Mouse (Mus musculus) myocyte (in vitro differentiated cells): ENCODE results near the gene Ak8. TPM values are rescaled to one million over a fixed set of nuclear protein-coding genes. Genes with fewer than 3 reads are reported as not detected.

Source experiments
- H3K27me3 ChIP-seq: one replicate; pipeline ENCODE4 v1.6.1; 2011; ENCODE audit not compliant: control insufficient read depth, insufficient read depth, insufficient read length
- H3K36me3 ChIP-seq: one replicate; pipeline ENCODE4 v1.6.1; 2011; ENCODE audit not compliant: control insufficient read depth, insufficient read depth
- H3K4me2 ChIP-seq: one replicate; pipeline ENCODE4 v1.6.1; 2011; ENCODE audit warnings: low read depth, control low read depth
- H3K4me3 ChIP-seq: one replicate; pipeline ENCODE4 v1.5.1; 2011; ENCODE audit warnings: mild to moderate bottlenecking, control low read depth, moderate library complexity
- H3K79me2 ChIP-seq: one replicate; pipeline ENCODE4 v1.6.1; 2011; ENCODE audit not compliant: control insufficient read depth, insufficient read depth
- H3ac ChIP-seq: one replicate; pipeline ENCODE4 v1.6.1; 2011; ENCODE audit not compliant: control insufficient read depth, insufficient read length
- CEBPB ChIP-seq: IDR thresholded peaks from 2 replicates; pipeline ENCODE4 v1.6.1; 2011; ENCODE audit warnings: mild to moderate bottlenecking, moderate library complexity; ENCODE audit not compliant: poor library complexity, insufficient read depth, severe bottlenecking
- E2F4 ChIP-seq: IDR thresholded peaks from one replicate; pipeline ENCODE4 v1.6.1; 2011; ENCODE audit warnings: mild to moderate bottlenecking, control low read depth, moderate library complexity; ENCODE audit not compliant: insufficient read depth
- MAX ChIP-seq: IDR thresholded peaks from one replicate; pipeline ENCODE4 v1.6.1; 2011; ENCODE audit warnings: low read depth, mild to moderate bottlenecking, control low read depth
- MYOD1 ChIP-seq, 3 experiments: IDR thresholded peaks; one replicate each; pipeline ENCODE4 v1.6.1; 2011; ENCODE audit warnings: control low read depth in 2 of 3, low read depth in 2 of 3, mild to moderate bottlenecking in 2 of 3, moderate library complexity in 1 of 3; ENCODE audit not compliant: insufficient read length in 2 of 3, control insufficient read depth in 1 of 3
- MYOG ChIP-seq, 3 experiments: IDR thresholded peaks; one replicate each; pipeline ENCODE4 v1.6.1; 2011; ENCODE audit warnings: control low read depth in 2 of 3, low read depth in 2 of 3, mild to moderate bottlenecking in 2 of 3; ENCODE audit not compliant: insufficient read length in 2 of 3, control insufficient read depth in 1 of 3, insufficient read depth in 1 of 3
- POLR2A ChIP-seq: IDR thresholded peaks from one replicate; pipeline ENCODE4 v1.6.1; 2011; ENCODE audit warnings: low read depth, mild to moderate bottlenecking, control low read depth, moderate library complexity; ENCODE audit not compliant: insufficient read length
- POLR2AphosphoS2 ChIP-seq: IDR thresholded peaks from one replicate; pipeline ENCODE4 v1.6.1; 2011; ENCODE audit warnings: low read depth, control low read depth; ENCODE audit not compliant: insufficient read length
- REST ChIP-seq: IDR thresholded peaks from one replicate; pipeline ENCODE4 v1.6.1; 2011; ENCODE audit warnings: mild to moderate bottlenecking, control low read depth, moderate library complexity; ENCODE audit not compliant: insufficient read depth, insufficient read length
- SRF ChIP-seq: IDR thresholded peaks from one replicate; pipeline ENCODE4 v1.6.1; 2011; ENCODE audit warnings: low read depth; ENCODE audit not compliant: control insufficient read depth, insufficient read length
- TCF12 ChIP-seq: IDR thresholded peaks from one replicate; pipeline ENCODE4 v1.6.1; 2011; ENCODE audit warnings: mild to moderate bottlenecking, control low read depth; ENCODE audit not compliant: poor library complexity, insufficient read depth, severe bottlenecking
- TCF3 ChIP-seq: IDR thresholded peaks from one replicate; pipeline ENCODE4 v1.6.1; 2011; ENCODE audit warnings: low read depth, control low read depth; ENCODE audit not compliant: insufficient read length
- USF1 ChIP-seq: IDR thresholded peaks from one replicate; pipeline ENCODE4 v1.6.1; 2011; ENCODE audit warnings: low read depth, mild to moderate bottlenecking, control low read depth, moderate library complexity
- polyA plus RNA-seq: library from polyadenylated mRNA; unstranded; fragments of >200 nt; fragmentation: generic; extraction: Trizol; gene quantifications from one replicate; pipeline ENCODE4 v1.2.1, GENCODE M21; 2012; ENCODE audit warnings: missing spikeins

Gene Ak8
- polyA plus RNA-seq, 1 experiment = 0.59 TPM

GRCm38 (mm10) chr2:28746682-28747332, 46.8 kb downstream of the Ak8 start:
- H3K27me3 ChIP-seq = peaks cover 79% of the 10 kb centered on the region

GRCm38 (mm10) chr2:28747705-28748104, 47.7 kb downstream of the Ak8 start:
- no peak overlapping the region for H3K4me3 ChIP-seq
- H3K4me2 ChIP-seq = no peak overlapping the region
- no peak for TF ChIP-seq E2F4
- no peak for TF ChIP-seq MYOG (IDR thresholded peaks at IDR 0.05; ENCODE audit: control insufficient read depth in 1 of 3, insufficient read depth in 1 of 3, insufficient read length in 2 of 3, low read depth in 2 of 3)
- TF ChIP-seq SRF = no peak
- no peak overlapping the region for H3ac ChIP-seq
- H3K79me2 ChIP-seq = no peaks in the 10 kb centered on the region
- peaks cover 79% of the 10 kb centered on the region for H3K27me3 ChIP-seq
- H3K36me3 ChIP-seq = no peaks in the 10 kb centered on the region

More at GRCm38 (mm10) chr2:28746682-28747332, 46.8 kb downstream of the Ak8 start:
- no peak overlapping the region for H3K4me2 ChIP-seq
- H3ac ChIP-seq = no peak overlapping the region
- no peaks in the 10 kb centered on the region for H3K36me3 ChIP-seq
- H3K4me3 ChIP-seq = no peak overlapping the region
- H3K79me2 ChIP-seq = no peaks in the 10 kb centered on the region
- TF ChIP-seq TCF3 (no peak), REST (no peak), SRF (no peak)

- H3K4me3 ChIP-seq = no peak overlapping the region
- no peak for TF ChIP-seq USF1
- no peak for TF ChIP-seq REST
- no peak for TF ChIP-seq MAX
- no peak for TF ChIP-seq POLR2A
- TF ChIP-seq E2F4 = no peak
- no peak for TF ChIP-seq POLR2AphosphoS2
- TF ChIP-seq MYOD1 (IDR thresholded peaks at IDR 0.05; ENCODE audit: control insufficient read depth in 1 of 3, insufficient read length in 2 of 3, low read depth in 2 of 3) = no peak
- no peak overlapping the region for H3K4me2 ChIP-seq
- H3K27me3 ChIP-seq = peaks cover 72% of the 10 kb centered on the region
- H3ac ChIP-seq = no peak overlapping the region
- H3K36me3 ChIP-seq = no peaks in the 10 kb centered on the region
- no peaks in the 10 kb centered on the region for H3K79me2 ChIP-seq
These were observed 51.2 kb downstream of the Ak8 start for GRCm38 (mm10) chr2:28751186-28751585.

GRCm38 (mm10) chr2:28751658-28752057, 51.7 kb downstream of the Ak8 start:
- no peaks in the 10 kb centered on the region for H3K79me2 ChIP-seq
- no peak overlapping the region for H3ac ChIP-seq
- no peak overlapping the region for H3K4me2 ChIP-seq
- peaks cover 67% of the 10 kb centered on the region for H3K27me3 ChIP-seq
- TF ChIP-seq REST (no peak), SRF (no peak), POLR2A (no peak), CEBPB (no peak), TCF12 (no peak), TCF3 (no peak)
- no peak overlapping the region for H3K4me3 ChIP-seq
- H3K36me3 ChIP-seq = no peaks in the 10 kb centered on the region

- no peak for TF ChIP-seq REST
- TF ChIP-seq TCF12 = no peak
- no peak for TF ChIP-seq TCF3
- TF ChIP-seq SRF = no peak
- no peak for TF ChIP-seq MYOD1 (IDR thresholded peaks at IDR 0.05; ENCODE audit: control insufficient read depth in 1 of 3, insufficient read length in 2 of 3, low read depth in 2 of 3)
- no peak for TF ChIP-seq POLR2A
- TF ChIP-seq POLR2AphosphoS2 = no peak
- no peak for TF ChIP-seq CEBPB
- TF ChIP-seq MYOG (IDR thresholded peaks at IDR 0.05; ENCODE audit: control insufficient read depth in 1 of 3, insufficient read depth in 1 of 3, insufficient read length in 2 of 3, low read depth in 2 of 3) = no peak
- no peak for TF ChIP-seq USF1
- no peak for TF ChIP-seq MAX
- TF ChIP-seq E2F4 = no peak
- Histone ChIP-seq H3K36me3 (no peaks in the 10 kb centered on the region), H3ac (no peak overlapping the region), H3K4me3 (no peak overlapping the region), H3K27me3 (peaks cover 65% of the 10 kb centered on the region), H3K4me2 (no peak overlapping the region), H3K79me2 (no peaks in the 10 kb centered on the region)
These were observed 52.4 kb downstream of the Ak8 start for GRCm38 (mm10) chr2:28752388-28752787.

- TF ChIP-seq MYOD1 (IDR thresholded peaks at IDR 0.05; ENCODE audit: control insufficient read depth in 1 of 3, insufficient read length in 2 of 3, low read depth in 2 of 3) (no peak), E2F4 (no peak), POLR2A (no peak), USF1 (no peak), MAX (no peak), TCF12 (no peak)
- H3K4me2 ChIP-seq = peak overlapping the region; percentile 51
- H3K4me3 ChIP-seq = no peak overlapping the region
- no peak overlapping the region for H3ac ChIP-seq
- no peaks in the 10 kb centered on the region for H3K79me2 ChIP-seq
- H3K27me3 ChIP-seq = peaks cover 58% of the 10 kb centered on the region
- H3K36me3 ChIP-seq = no peaks in the 10 kb centered on the region
These were observed 55.5 kb downstream of the Ak8 start for GRCm38 (mm10) chr2:28755451-28755850.
